Mouse (Mus musculus) kidney, adult 2 months (tissue): ENCODE measurements at regions not wholly inside any gene's neighbourhood (a gene's known extent, or its start where the extent isn't known, plus 50 kb on each side); places are given as distances from the start of the nearest gene placed in this dataset.

Experiments
- DNase-seq: peaks from one replicate; pipeline ENCODE4 v3.0.0; 2021
- H3K27ac ChIP-seq: fragments of 200-500 bp; 2 replicates; pipeline ENCODE4 v1.5.1; 2012; ENCODE audit warnings: low read depth, low read length, control low read depth, inconsistent platforms; ENCODE audit not compliant: insufficient read depth
- H3K27me3 ChIP-seq: fragments of 200-500 bp; replicated peaks from 2 replicates; pipeline ENCODE4 v1.6.1; 2012; ENCODE audit warnings: mild to moderate bottlenecking, moderate library complexity, low read length, inconsistent platforms; ENCODE audit not compliant: control insufficient read depth, insufficient read depth
- H3K36me3 ChIP-seq: fragments of 200-500 bp; 2 replicates; pipeline ENCODE4 v1.6.1; 2012; ENCODE audit warnings: mild to moderate bottlenecking, moderate library complexity, low read length, inconsistent platforms; ENCODE audit not compliant: control insufficient read depth, insufficient read depth
- H3K4me1 ChIP-seq: fragments of 200-500 bp; 2 replicates; pipeline ENCODE4 v1.6.1; 2011; ENCODE audit warnings: low read length; ENCODE audit not compliant: control insufficient read depth, insufficient read depth
- H3K4me3 ChIP-seq: fragments of 200-500 bp; 2 replicates; pipeline ENCODE4 v1.5.1; 2011; ENCODE audit warnings: mild to moderate bottlenecking, low read depth, low read length, control low read depth; ENCODE audit not compliant: insufficient read depth
- CTCF ChIP-seq: fragments of 200-500 bp; conservative IDR thresholded peaks from 2 replicates; pipeline ENCODE4 v1.5.1; 2011; ENCODE audit warnings: low read depth, mild to moderate bottlenecking, control low read depth, low read length, moderate library complexity, mixed read lengths; ENCODE audit not compliant: insufficient read depth, insufficient read length
- POLR2A ChIP-seq: fragments of 200-500 bp; IDR thresholded peaks from one replicate; pipeline ENCODE4 v1.6.1; 2011; ENCODE audit warnings: low read depth, low read length, control low read depth
- WGBS: fragments of 180-500 bp; shearing (Covaris S2); methylation state at CpG from one replicate; pipeline ENCODE4 v1.1.7; 2018; 5-methylcytosine and 5-hydroxymethylcytosine counted together

DNA sequence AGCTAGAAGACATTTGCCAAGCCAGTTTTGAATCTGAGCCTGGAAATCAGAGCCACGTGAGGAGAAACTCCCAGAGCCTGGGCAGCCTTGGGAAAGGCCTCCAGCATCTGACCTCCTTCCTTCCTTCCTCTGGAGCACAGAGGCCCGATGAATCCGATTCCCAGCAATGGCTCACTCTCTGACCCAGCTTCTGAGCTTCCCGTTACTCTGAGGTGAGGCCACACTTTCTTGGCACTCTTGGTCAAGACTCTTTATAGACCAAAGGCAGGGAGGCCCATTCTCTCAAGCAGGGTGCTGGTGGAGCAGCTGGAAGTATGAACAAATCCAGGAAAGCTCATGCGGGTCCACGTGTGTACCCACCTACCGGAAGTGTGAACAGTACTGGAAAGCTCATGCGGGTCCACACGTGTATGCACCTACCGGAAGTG, 71.6 kb upstream of the Galnt15 start:
- peak; percentile 70 for DNase-seq
- H3K27ac ChIP-seq = peak overlapping the region; percentile 53
- no peaks in the 10 kb centered on the region for H3K36me3 ChIP-seq
- H3K4me3 ChIP-seq = no peak overlapping the region
- 0 out of 2 replicates have a peak, but pooled peaks cover 2% of the 10 kb centered on the region for H3K4me1 ChIP-seq
- no peak for TF ChIP-seq POLR2A
- TF ChIP-seq CTCF = no peak
- H3K27me3 ChIP-seq = no peaks in the 10 kb centered on the region
- 78% methylated on average over 10 of the region's 10 CpGs for WGBS

DNA sequence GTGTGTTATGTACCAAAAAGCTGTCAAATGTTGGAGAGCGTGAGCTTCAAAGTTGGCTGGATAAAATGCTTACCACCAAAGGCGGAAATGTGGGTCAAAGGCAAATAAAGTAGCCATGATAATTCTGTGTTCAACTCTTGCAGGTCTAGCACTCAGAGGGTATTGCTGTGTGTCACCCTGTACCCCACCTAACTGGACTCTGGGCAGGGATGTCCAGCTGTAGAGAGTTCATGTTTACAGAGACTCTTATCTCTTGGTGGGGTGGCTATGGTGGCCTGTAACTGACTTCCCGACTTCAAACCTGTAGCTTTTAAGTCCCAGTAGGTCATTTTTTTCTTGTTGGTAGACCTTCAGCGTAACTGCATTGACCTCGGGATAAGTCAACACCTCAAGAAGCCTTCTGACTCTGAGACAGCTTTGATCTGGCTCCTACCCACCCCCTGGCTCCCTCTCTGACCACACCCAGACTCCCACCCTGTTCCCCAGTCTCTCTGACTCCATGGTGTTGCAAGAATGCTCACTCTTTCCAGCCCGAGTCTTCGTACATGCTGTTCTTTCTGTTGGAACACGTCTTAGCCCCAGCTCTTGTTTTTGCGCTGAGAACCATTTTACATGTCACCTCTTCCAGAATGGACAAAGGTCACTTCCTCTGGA, 68.5 kb upstream of the Galnt15 start:
- peaks cover 8% of the 10 kb centered on the region; the same call in 1 of the 2 replicates for H3K4me1 ChIP-seq

GRCm38 (mm10) chr14:31961442-31961841, 67.3 kb upstream of the Galnt15 start:
- H3K4me1 ChIP-seq = peaks cover 8% of the 10 kb centered on the region; the same call in 1 of the 2 replicates
- 59% methylated on average over 5 of the region's 5 CpGs for WGBS
- no peak overlapping the region for H3K4me3 ChIP-seq
- peak; percentile 50 for DNase-seq
- no peak for TF ChIP-seq CTCF
- TF ChIP-seq POLR2A = no peak
- peak overlapping the region; percentile 97 for H3K27ac ChIP-seq
- H3K36me3 ChIP-seq = no peaks in the 10 kb centered on the region
- H3K27me3 ChIP-seq = no peaks in the 10 kb centered on the region

More for the DNA sequence above, 68.5 kb upstream of the Galnt15 start:
- no peak for DNase-seq
- no peaks in the 10 kb centered on the region for H3K36me3 ChIP-seq
- no peak overlapping the region for H3K4me3 ChIP-seq
- no peak for TF ChIP-seq CTCF
- TF ChIP-seq POLR2A = no peak
- H3K27ac ChIP-seq = no peak overlapping the region
- 91% methylated on average over 9 of the region's 9 CpGs for WGBS
- no peaks in the 10 kb centered on the region for H3K27me3 ChIP-seq

DNA sequence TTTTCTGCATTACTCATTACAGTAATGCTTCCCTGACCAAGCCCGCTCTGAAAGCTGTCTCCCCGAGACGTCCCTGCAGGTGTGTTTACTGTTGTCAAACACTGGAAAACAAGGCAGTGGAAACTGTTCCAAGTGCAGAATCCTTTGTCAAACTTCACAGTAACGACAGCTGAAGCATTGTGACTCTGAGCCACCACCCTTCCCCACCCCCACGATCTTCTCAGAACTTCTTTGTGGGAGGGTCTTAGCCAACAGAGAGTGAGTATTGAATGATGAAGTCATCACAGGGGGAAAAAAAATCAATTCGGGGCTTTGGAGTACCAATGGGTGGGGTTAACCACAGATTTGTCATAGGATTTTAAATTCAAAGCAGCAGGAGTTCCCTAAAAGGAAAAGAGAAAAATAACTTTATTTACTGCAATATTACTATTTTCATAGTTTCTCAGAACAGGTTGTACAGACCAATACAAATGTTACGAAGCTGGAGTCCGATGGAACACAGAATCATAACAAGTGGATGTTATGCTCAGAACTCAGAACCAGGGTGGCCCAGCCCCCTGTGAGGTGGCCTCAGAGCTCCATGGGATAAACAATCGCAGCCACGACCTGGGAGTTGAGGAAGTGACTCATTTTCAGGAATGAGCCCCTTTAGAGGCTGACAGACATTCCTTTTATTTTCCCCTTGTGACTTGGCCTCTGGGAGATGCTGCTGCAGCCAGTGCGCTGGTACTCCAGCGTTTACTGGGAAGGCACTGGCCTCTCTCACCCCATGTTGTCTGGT, 65.5 kb upstream of the Galnt15 start:
- H3K27me3 ChIP-seq = no peaks in the 10 kb centered on the region
- peak overlapping the region; percentile 77 for H3K27ac ChIP-seq
- H3K4me1 ChIP-seq = peaks cover 8% of the 10 kb centered on the region; the same call in 1 of the 2 replicates
- WGBS = 48% methylated on average over 12 of the region's 12 CpGs
- DNase-seq = peak; percentile 48
- H3K4me3 ChIP-seq = no peak overlapping the region
- TF ChIP-seq CTCF (no peak), POLR2A (no peak)
- H3K36me3 ChIP-seq = no peaks in the 10 kb centered on the region

DNA sequence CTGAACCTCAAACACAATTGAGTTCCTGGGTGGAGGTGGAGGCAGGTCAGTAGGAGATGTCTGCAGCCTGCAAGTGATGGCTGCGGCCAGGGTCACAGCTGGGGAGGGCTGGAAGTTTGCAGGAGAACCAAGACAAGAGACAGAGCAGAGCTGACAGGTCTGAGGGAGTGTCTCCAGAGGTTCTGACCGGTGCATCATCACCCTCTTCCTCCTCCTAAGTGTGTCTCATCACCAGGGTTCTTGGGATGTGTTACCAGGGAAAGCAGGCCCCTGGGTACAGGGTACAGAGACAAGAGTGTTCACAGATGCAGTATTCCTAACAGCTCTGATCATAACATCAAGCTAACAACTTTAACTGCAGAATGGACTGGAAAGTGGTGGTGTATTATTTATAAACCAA, 64.7 kb upstream of the Galnt15 start:
- H3K27ac ChIP-seq = peak overlapping the region; percentile 43; the same call in 1 of the 2 replicates
- WGBS = 67% methylated on average over 2 of the region's 2 CpGs

DNA sequence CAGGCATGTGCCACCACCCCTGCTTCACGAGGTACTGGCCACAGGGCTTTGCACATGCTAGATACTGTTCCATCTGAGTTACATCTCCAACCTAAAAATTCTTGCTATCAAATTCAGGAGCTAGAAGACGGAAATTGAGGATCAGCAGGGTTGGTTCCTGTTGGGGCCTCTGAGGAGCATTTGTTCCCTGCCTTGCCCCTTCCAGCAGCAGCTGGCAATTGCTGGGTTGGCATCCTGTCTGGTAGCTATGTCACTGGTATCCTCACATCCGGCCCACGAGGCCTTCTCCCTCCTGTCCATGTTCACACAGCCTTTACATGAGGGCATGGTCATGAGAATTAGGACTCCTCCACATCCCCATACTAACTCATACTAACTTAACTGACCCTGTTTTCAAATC, 64.0 kb upstream of the Galnt15 start:
- no peak for DNase-seq
- TF ChIP-seq CTCF (no peak), POLR2A (no peak)
- WGBS = 81% methylated on average over 4 of the region's 4 CpGs
- Histone ChIP-seq H3K4me3 (no peak overlapping the region), H3K36me3 (no peaks in the 10 kb centered on the region), H3K4me1 (peaks cover 8% of the 10 kb centered on the region; the same call in 1 of the 2 replicates), H3K27me3 (no peaks in the 10 kb centered on the region), H3K27ac (no peak overlapping the region)

More for the DNA sequence above, 64.7 kb upstream of the Galnt15 start:
- peaks cover 8% of the 10 kb centered on the region; the same call in 1 of the 2 replicates for H3K4me1 ChIP-seq
- no peak for TF ChIP-seq CTCF
- TF ChIP-seq POLR2A = no peak
- H3K36me3 ChIP-seq = no peaks in the 10 kb centered on the region
- H3K27me3 ChIP-seq = no peaks in the 10 kb centered on the region
- DNase-seq = no peak
- H3K4me3 ChIP-seq = no peak overlapping the region

DNA sequence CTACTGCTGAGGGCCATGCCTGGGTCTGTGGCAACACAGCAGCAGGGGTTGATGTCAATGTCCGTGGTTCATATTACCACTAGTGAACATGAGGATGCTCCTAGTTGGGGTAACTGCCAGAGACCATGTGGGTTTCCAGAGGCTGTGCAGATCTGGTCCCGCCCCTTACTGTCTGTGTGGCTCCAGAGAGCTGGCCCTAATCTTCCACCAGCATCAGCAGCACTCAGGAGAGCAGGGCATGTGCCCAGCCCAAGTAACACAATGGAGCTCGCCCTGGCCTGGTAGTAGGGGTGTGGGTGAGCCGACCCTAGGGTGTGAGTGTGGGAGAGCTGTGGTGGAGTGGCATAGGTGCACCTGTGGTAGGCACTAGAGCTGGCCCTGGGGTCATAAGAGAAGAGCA, 59.3 kb upstream of the Galnt15 start:
- no peaks in the 10 kb centered on the region for H3K4me1 ChIP-seq
- no peak overlapping the region for H3K4me3 ChIP-seq
- H3K27ac ChIP-seq = no peak overlapping the region
- H3K27me3 ChIP-seq = no peaks in the 10 kb centered on the region
- no peak for DNase-seq
- TF ChIP-seq CTCF (no peak), POLR2A (no peak)
- no peaks in the 10 kb centered on the region for H3K36me3 ChIP-seq
- WGBS = 89% methylated on average over 4 of the region's 4 CpGs
